Mouse (Mus musculus) layer of hippocampus, adult 11-12 months (tissue): ENCODE measurements around the gene Tspear.
"Not testable (repeated sequence)": the region's sequence is repeated elsewhere in the genome, so short reads cannot be mapped to it uniquely, and the experiment has no call there.

Experiments
- DNase-seq: peaks from one replicate; pipeline ENCODE4 v3.0.0; 2022; ENCODE audit warnings: low spot score

Tspear gene

DNA sequence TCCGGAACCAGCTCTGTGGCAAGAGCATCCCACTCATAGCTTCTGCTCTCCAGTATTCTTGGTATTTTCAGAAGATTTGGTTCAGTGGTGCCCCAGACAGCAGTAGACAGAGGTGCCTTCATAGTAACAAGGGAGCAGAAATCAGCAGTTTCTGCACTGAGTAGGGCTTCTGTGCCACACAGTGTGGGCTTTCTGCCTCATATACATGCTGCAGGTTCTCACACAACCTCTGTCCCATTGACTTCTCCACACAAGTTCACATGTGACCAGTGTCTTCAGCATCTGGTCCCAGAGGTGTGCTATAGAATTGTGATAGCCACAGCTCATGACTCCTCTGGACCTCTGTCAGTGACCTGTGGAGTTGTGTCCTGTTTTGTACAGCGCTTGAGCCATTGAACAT, 102.3 kb downstream of the Tspear start:
- no peak for DNase-seq

DNA sequence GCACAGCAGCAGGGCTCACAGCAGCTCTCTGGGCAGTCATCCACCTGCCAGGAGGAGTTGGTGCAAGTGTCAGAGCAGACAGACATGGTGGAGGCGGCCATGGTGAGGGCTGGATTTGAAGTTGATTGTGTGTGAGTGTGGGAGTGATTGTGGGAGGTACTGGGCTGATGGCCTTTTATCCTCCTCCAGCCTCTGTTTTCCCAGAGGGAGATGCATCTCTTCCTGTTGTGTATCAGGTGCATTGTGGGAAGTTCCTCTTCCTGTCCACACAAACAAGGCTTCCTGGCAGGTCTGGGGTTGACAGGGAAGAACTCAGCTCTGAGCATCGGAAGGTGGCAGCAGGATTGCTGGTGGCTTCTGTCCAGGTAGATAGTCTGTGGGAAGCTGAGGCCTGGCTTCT, 108.6 kb downstream of the Tspear start, which contains the start of gene Gm9639:
Gene Gm9639, minus strand, starts transcription at position 101 of the 400 bp plus-strand sequence.
- DNase-seq, result no peak

DNA sequence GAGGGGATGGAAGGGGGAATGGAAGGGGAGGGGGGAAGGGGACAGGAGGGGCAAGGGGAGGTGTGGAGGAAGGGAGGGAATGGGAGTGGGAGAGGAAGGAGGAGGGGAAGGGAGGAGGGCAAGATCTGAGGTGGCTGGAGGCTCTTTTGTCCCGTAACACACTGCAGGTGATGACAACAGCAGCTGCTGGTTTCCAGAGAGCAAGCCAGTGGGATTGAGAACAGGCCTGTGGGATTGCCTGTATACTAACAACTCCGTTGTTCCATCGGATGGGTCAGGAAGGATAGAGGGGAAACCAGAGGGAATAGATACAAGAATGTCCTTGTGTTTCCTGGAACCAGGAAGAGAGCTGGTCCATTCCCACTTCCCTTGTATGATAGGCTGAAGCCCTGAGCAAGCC, 111.3 kb downstream of the Tspear start:
- no peak for DNase-seq

DNA sequence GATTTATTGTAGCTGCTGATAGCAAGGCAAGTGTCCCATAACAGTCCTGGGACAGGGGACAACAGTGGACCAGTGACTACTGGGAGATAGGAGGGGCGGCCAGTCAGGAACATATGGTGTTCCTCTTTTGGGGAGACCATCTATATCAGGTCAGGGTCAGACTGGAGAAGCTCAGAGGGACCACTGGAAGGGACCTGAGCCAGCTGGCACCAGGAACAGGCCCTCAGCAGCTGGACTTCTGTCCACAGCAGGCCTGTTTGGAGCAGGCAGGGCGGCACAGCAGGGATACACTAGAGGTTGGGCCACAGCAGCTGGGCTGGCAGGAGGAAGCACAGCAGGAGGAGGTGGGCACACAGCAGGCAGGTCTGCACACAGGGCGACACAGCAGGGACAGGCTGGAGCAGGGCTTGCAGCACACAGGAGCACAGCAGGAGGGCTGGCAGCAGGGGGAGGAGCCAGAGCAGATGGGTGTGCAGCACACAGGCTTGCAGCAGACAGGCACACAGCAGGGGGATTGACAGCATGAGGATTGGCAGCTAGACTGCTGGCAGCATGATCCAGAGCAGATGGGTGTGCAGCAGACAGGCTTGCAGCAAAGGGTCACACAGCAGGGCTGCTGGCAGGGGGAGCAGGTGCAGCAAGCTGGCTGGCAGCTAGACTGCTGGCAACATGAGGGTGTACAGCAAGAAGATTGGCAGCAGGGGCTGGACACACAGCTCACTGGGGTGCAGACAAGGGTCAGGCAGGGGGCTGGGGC, 112.0 kb downstream of the Tspear start:
- DNase-seq, result not testable (repeated sequence)

DNA sequence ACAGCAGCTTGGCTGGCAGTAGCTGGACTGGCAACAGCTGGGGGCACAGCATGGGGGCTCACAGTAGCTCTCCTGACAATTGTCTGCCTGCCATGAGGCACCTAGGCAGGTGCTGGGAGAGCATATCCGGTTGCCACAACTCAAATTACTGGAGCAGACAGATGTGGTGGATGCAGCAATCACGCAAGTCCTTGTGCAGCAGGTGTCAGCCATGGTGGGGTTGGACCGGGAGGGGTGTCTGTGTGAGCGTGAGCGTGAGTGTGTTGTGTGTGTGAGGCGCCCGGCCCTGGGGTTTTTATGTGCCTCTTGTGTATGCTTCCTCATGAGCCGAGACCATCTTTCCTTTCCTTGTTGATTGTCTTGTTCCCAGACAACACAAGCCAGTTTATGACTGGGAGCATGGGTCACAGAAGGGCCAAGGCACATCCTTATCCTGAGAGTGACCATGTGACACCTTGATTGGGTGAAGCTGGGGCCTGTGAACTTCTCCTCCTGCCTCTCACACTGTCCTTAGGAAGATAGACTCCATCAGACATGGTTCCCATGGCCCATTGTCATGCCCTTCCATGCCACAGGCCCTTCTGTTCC, 112.6 kb downstream of the Tspear start, which contains the start of gene Gm19668:
Gene Gm19668, minus strand, starts transcription at position 213 of the 588 bp plus-strand sequence.
- no peak for DNase-seq

DNA sequence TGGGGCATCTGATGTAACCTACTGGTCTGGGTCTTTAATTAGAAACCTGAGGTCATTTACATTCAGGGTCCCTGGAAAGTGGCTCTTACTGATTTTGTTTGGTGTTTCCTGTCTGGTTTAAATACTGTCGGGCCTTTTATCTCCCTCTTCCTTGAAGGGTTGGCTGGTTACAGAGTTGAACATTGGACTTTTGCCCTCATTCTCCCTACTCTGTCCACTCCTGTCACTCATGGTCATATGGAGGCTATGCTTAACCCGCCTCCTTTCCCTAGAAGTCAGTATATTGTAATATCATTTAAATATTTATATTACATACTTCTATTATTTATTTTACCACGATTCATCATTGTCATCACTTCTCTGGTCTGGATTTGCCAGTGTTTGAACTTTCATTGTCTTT, 117.7 kb downstream of the Tspear start:
- DNase-seq, result no peak

DNA sequence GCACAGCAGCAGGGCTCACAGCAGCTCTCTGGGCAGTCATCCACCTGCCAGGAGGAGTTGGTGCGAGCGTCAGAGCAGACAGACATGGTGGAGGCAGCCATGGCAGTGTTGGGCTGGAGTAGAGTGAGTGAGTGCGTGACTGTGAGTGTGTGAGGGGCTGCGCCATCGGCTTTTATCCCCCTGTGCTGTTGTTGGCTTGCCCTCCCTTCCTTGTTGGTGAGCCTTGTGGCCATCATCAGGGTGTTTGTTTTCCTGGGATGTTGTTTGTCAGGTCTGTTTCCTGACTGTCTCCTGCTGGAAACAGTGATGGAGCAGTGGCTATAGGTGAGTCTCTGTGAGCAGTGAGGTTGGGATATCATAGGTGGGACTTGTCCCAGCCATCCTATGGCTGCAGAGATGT, 125.4 kb downstream of the Tspear start, which contains the start of gene Gm9507:
Gene Gm9507, minus strand, starts transcription at position 101 of the 400 bp plus-strand sequence.
- DNase-seq, result no peak

DNA sequence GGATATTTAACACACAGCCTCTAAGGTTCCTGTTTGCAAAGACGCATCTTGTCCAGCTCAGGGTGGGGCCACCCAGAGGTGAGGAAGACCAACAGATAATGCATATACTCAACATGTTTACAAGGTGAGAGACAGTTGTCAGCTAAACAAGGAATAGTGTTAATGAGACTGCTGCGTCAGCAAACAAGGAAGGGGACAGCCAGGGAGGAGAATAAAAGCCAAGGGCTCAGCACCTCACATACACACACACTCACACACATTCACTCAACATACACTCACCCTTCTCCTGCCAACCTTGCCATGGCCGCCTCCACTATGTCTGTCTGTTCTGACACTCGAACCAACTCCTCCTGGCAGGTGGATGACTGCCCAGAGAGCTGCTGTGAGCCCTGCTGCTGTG, 128.0 kb downstream of the Tspear start, which contains the start of gene Gm2696:
Gene Gm2696, plus strand, starts transcription at position 301 of the 400 bp plus-strand sequence.
- no peak for DNase-seq

DNA sequence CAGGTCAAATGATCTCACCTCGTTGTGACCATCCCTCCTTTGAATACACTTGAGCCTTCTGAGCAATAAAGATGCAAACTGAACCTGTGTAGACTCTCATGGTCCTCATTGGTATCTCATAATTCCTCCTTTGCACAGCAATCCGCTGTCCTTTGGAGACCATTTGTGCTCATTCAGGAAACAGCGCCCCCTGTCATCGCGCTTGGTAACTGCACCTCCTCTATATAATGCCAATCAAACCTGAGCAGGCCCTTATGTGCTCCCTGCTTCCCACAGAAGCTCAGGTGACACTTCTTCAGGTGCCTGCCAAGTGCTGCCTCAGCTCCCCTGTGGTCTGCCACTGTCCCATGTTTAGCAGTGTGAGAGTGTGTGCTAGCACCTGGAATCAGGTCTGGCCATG, 129.1 kb downstream of the Tspear start:
- no peak for DNase-seq

DNA sequence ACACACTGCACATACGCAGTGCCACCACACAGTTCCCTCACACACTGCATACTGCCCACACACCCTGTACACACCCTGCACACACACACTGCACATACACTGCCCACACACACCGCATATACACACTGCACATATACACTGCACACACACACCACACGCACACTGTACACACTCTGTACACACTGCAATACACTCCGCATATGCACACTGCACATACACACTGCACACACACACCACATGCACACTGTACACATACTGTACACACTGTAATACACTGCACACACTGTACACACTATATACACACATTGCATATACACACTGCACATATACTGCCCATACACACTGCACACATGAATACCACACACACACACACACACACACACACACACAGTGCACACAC, 132.2 kb downstream of the Tspear start:
- DNase-seq, result no peak

DNA sequence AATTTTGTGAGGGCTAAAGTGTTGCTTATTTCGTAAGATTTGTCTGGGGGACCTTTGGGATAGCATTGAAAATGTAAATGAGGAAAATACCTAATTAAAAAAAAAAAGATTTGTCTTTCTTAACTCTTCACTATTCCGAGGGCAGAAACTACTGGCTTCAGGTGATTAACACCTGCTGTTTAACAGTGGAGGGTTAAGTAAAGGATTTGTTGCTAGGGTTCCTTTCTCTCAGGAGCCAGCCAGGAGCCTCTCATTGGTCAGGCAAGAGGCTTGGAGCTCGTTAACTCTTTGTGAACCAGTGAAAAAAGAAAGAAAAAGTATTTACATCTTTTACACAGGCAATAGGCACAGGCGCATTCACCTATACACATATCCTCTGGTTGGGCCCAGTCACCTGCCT, 132.8 kb downstream of the Tspear start:
- DNase-seq, result no peak

DNA sequence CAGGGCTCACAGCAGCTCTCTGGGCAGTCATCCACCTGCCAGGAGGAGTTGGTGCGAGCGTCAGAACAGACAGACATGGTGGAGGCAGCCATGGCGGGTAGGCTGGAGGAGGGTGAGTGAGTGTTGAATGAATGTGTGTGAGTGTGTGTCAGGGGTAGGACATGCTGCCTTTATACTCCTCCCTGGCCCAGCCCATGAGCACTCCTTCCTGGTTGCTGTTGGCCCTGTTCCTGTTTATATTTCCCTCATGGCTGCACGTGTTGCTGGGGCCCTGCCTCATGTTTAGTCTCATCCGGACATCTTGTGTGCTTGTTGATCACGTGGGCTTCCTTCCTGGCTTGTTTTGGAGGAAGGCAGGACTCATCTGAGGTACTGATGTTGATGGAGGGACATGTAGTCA, 140.6 kb downstream of the Tspear start, which contains the start of gene Krtap10-4:
Gene Krtap10-4, minus strand, starts transcription at position 145 of the 400 bp plus-strand sequence.
- no peak for DNase-seq

DNA sequence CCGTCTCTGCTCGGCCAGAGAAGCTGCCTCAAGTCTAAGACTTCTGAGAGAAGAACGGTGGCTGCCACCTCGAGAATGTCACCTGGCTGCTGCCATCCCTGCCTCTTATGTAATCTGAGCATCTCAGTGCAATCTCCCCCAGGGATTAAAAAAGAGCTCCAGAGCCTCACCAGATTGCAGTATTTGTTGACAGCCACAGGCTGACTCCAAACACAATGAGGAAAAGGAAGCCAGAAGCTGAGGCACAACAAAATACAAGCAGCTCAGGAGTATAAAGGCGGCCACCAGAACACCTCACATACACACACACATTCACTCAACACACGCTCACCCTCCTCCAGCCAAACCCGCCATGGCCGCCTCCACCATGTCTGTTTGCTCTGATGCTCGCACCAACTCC, 149.3 kb downstream of the Tspear start, which contains the start of gene Krtap10-10:
Gene Krtap10-10, plus strand, starts transcription at position 301 of the 400 bp plus-strand sequence.
- no peak for DNase-seq

DNA sequence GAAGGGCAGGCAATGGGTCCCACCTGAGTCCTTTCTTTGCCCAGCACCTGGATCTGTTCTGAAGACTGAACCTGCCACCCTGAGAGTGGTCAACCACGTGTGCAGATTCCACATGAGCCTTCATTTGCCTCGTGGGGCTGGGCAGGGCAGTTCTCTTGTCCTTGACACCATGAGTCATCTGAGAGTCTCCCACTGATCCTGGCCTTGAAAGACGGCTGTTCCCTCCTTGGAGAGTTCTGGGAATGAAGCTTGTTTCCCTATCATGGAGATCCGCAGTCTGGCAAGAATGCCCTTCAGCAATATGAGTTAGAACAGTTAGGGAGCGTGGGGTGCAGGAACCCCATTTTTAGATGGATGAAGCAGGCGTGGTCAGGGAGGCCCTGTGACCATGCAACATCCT, 152.6 kb downstream of the Tspear start:
- no peak for DNase-seq

DNA sequence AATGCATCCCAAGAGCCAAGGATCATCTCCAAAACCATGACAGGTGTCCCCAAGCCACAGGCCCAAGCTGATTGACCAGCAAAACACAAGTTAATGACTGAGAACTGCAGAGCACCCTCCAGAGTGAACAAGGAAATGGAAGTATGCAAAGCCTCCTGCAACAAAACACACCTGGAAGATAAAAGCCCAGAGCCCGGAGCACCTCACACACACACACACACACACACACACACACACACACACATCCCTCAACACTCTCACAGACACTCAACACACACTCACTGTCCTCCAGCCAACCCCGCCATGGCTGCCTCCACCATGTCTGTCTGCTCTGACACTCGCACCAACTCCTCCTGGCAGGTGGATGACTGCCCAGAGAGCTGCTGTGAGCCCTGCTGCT, 160.1 kb downstream of the Tspear start, which contains the start of gene Gm36176:
Gene Gm36176, plus strand, starts transcription at position 301 of the 400 bp plus-strand sequence.
- DNase-seq, result no peak

DNA sequence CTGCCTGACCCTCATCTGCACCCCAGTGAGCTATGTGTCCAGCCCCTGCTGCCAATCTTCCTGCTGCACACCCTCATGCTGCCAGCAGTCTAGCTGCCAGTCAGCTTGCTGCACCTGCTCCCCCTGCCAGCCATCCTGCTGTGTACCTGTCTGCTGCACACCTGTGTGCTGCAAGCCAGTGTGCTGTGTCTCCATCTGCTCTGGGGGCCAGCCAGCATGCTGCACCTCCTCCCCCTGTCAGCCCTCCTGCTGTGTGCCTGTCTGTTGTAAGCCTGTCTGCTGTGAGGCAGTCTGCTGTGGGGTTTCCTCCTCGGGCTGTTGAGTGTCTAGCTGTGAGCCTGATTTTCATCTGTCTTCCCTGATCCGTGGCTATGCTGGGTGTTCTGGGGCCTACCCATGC, 160.6 kb downstream of the Tspear start:
- no peak for DNase-seq

DNA sequence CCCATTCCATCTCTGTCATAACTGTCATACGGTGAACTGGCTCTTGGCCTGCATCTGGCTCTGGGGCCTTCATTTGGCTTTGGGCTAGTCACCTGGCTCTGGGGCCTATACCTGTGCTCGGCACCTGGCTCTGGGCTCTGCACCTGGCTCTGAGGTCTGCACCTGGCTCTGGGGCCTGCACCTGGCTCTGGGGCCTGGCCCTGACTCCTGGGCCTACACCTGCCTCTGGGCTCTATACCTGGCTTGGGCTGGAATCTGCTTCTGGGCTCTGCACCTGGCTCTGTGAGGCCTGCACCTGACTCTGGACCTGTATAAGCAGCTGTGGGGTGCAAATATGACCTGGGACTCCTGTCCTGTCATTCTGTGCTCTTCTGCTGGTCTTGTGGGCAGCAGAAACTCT, 161.2 kb downstream of the Tspear start:
- DNase-seq, result no peak

DNA sequence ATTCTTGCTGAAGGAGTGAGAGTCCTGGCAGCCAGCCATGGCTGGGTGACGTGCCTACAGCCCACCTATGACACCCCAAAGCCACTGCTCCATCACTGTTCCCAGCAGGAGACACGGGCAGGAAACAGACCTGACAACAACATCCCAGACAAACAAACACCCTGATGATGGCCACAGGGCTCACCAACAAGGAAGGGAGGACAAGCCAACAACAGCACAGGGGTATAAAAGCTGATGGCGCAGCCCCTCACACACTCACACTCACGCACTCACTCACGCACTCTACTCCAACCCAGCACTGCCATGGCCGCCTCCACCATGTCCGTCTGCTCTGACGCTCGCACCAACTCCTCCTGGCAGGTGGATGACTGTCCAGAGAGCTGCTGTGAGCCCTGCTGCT, 166.2 kb downstream of the Tspear start, which contains the start of gene Gm10318:
Gene Gm10318, plus strand, starts transcription at position 301 of the 400 bp plus-strand sequence.
- DNase-seq, result no peak

DNA sequence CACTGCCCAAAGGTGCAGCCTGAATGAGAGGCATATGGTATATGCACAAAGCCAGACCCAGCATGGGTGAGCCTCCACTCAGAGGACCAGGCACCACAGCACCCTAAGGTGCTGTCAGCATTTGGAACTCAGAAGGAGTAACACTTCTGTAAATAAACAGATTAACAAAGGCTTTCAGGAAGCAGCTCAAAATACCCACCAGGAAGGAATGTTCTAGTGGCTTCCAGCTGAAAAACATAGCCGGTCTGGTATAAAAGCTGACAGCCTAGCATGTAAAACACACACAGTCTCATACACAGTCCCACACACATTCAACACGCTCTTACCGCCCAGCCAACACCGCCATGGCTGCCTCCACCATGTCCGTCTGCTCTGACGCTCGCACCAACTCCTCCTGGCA, 175.3 kb downstream of the Tspear start, which contains the start of gene Gm3285:
Gene Gm3285, plus strand, starts transcription at position 301 of the 400 bp plus-strand sequence.
- DNase-seq, result no peak

DNA sequence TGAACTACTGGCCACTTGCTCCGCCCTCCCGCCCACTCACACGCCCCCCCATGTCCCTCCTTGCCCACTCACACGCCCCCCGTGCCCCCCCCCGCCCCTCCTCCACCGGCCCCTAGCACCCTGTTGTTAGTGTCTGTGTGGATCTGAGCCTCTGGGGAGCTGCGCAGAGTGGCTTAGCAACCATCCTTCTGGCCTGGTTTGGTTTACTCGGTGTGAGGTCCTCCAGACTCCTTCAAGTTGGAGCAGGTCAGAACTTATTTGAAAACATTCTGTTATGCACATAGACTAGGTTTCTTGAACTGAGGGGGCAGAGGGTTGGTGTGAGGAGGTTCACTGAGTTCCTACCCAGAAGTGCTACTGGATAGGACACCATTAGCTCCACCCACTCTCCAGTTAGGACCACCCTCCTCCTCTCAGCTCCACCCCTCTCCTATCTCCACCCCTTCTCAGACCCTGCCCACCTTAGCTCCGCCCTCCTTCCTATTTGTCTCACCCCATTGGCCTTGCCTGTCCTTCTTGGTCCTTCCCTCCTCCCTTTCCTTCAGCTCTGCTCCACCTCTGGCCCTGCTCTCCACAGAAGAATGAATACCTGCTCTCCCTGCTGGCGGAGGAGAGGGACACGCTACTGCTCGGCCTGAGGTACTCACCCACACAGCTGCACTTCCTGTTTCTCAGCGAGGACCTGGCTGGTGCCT, 177.8 kb downstream of the Tspear start:
- DNase-seq, result no peak

DNA sequence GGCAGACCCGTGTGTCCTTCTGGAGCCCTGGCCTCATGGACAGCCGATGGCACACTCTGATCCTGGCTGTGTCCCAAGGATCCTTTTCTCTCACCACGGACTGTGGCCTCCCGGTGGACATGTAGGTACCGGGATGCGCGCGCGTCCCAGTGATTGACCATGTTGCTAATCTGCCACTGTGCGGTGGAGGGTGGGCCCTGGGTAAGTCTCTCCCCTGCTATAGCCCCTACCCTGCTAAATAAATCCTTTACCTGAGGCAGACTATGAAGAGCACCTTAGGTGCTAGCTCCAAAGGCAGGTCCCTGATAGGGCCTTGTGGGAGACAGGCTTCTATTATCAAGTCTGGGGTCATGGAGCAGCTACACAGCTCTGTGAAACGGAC, 178.4 kb downstream of the Tspear start:
- DNase-seq, result no peak

DNA sequence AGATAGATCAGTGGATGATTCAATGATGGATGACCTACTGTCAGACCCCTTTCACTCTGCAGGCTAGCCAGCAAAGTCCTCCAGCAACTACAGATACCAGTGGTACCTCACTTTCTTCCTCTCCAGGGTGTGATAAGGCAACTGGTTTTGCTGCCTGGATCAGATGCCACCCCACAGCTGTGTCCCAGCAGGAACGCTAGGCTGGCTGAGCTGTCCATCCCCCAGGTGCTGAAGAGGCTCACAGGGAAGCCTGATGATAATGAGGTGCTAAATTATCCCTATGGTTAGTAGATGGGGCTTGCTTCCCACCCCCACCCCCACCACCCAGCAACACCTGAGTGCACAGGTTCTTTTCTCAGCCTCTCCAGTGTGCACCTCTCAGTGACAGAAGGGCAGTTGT, 181.2 kb downstream of the Tspear start:
- no peak for DNase-seq
